Mouse (Mus musculus) heart, embryonic 13.5 days (tissue): Measurements from ENCODE around the gene Jagn1. TPM values are rescaled to one million over a fixed set of nuclear protein-coding genes. Genes with fewer than 3 reads are reported as not detected.
A peak's percentile ranks its signal among the peaks of the same experiment; 100 is the strongest.

ENCODE experiments used
- ATAC-seq: fragments of 200-750 bp; cut with Nextera tagmentation; 2 replicates; pipeline ENCODE4 v1.8.0; 2017; ENCODE audit warnings: moderate TSS enrichment; ENCODE audit not compliant: insufficient number of reproducible peaks, low FRiP score, low TSS enrichment; ENCODE audit errors: extremely low read depth
- H3K27ac ChIP-seq: fragments of 300-500 bp; sonication (generic); replicated peaks from 2 replicates; pipeline ENCODE4 v1.5.1; 2015; ENCODE audit warnings: moderate library complexity, mild to moderate bottlenecking, inconsistent platforms
- H3K27me3 ChIP-seq: fragments of 300-500 bp; sonication (generic); replicated peaks from 2 replicates; pipeline ENCODE4 v1.6.1; 2015; ENCODE audit warnings: mild to moderate bottlenecking, inconsistent platforms
- H3K36me3 ChIP-seq: fragments of 300-500 bp; sonication (generic); 2 replicates; pipeline ENCODE4 v1.6.1; 2015; ENCODE audit warnings: mild to moderate bottlenecking, inconsistent platforms
- H3K4me1 ChIP-seq: fragments of 300-500 bp; sonication (generic); 2 replicates; pipeline ENCODE4 v1.6.1; 2015; ENCODE audit warnings: inconsistent platforms
- H3K4me2 ChIP-seq: fragments of 300-500 bp; sonication (generic); 2 replicates; pipeline ENCODE4 v1.6.1; 2015; ENCODE audit warnings: inconsistent platforms, mild to moderate bottlenecking, moderate library complexity
- H3K4me3 ChIP-seq: fragments of 300-500 bp; sonication (generic); 2 replicates; pipeline ENCODE4 v1.5.1; 2015; ENCODE audit warnings: moderate library complexity, mild to moderate bottlenecking, inconsistent platforms
- H3K9ac ChIP-seq: fragments of 300-500 bp; sonication (generic); 2 replicates; pipeline ENCODE4 v1.6.1; 2015; ENCODE audit warnings: inconsistent platforms, mild to moderate bottlenecking, moderate library complexity
- H3K9me3 ChIP-seq: fragments of 300-500 bp; sonication (generic); 2 replicates; pipeline ENCODE4 v1.6.1; 2016; ENCODE audit warnings: inconsistent platforms
- WGBS: fragments of 180-500 bp; shearing (Covaris S2); methylation state at CpG from one replicate; pipeline ENCODE4 v1.1.7; 2015; ENCODE audit warnings: mixed read lengths; 5-methylcytosine and 5-hydroxymethylcytosine counted together
- polyA plus RNA-seq: library from polyadenylated mRNA; unstranded; fragments of >200 nt; fragmentation: Nextera tagmentation; extraction: Ambion mirVana; gene quantifications from 2 replicates; pipeline ENCODE4 v1.2.1, GENCODE M21; 2015

Gene Jagn1
- polyA plus RNA-seq, 1 experiment from 2014 or later, result 59.5 TPM

- WGBS, result 11% methylated on average over 16 of the region's 16 CpGs
- peaks cover 24% of the 10 kb centered on the region for H3K36me3 ChIP-seq
- H3K27me3 ChIP-seq, result no peaks in the 10 kb centered on the region
- peak overlapping the region; percentile 88 for H3K9ac ChIP-seq
- peak overlapping the region; percentile 29 for H3K27ac ChIP-seq
- peaks cover 15% of the 10 kb centered on the region for H3K4me1 ChIP-seq
- 0 out of 2 replicates have a peak, but pooled peaks have one; percentile 11 for ATAC-seq
- H3K4me3 ChIP-seq, result peak overlapping the region; percentile 74
- H3K4me2 ChIP-seq, result peak overlapping the region; percentile 77
- H3K9me3 ChIP-seq, result no peaks in the 10 kb centered on the region
Measured at GRCm38 (mm10) chr6:113418441-113419198, 23.7 kb upstream of the Jagn1 start.

- Histone ChIP-seq H3K27ac (peak within 1 kb of the TSS; percentile 29), H3K9me3 (no peaks in the 10 kb centered on the region), H3K27me3 (no peaks in the 10 kb centered on the region), H3K4me1 (peaks cover 15% of the 10 kb centered on the region), H3K36me3 (peaks cover 24% of the 10 kb centered on the region), H3K9ac (peak within 1 kb of the TSS; percentile 88), H3K4me3 (peak within 1 kb of the TSS; percentile 74), H3K4me2 (peak within 1 kb of the TSS; percentile 77)
- under 1% methylated on average over 25 of the region's 25 CpGs for WGBS
- ATAC-seq, result peak; percentile 94; the same call in 1 of the 2 replicates
Measured at GRCm38 (mm10) chr6:113419199-113419587, 23.2 kb upstream of the Jagn1 start, which contains the start of gene Rpusd3. TSS of gene Rpusd3 (minus strand) at chr6:113419340.

- Histone ChIP-seq H3K36me3 (no peaks in the 10 kb centered on the region), H3K27ac (no peak overlapping the region), H3K4me2 (no peak overlapping the region), H3K9ac (no peak overlapping the region), H3K9me3 (peaks cover 4% of the 10 kb centered on the region; the same call in 1 of the 2 replicates), H3K4me3 (no peak overlapping the region), H3K4me1 (peaks cover 11% of the 10 kb centered on the region), H3K27me3 (no peaks in the 10 kb centered on the region)
- no peak for ATAC-seq
- 68% methylated on average over 4 of the region's 4 CpGs for WGBS
Measured at GRCm38 (mm10) chr6:113423000-113423399, 19.4 kb upstream of the Jagn1 start.

GRCm38 (mm10) chr6:113424187-113424586 lies 18.2 kb upstream of the Jagn1 start:
- 71% methylated on average over 7 of the region's 7 CpGs for WGBS
- H3K9me3 ChIP-seq, result peaks cover 4% of the 10 kb centered on the region; the same call in 1 of the 2 replicates
- no peak overlapping the region for H3K27ac ChIP-seq
- no peaks in the 10 kb centered on the region for H3K27me3 ChIP-seq
- no peak for ATAC-seq
- peaks cover 4% of the 10 kb centered on the region for H3K4me1 ChIP-seq
- no peaks in the 10 kb centered on the region for H3K36me3 ChIP-seq
- no peak overlapping the region for H3K9ac ChIP-seq
- H3K4me2 ChIP-seq, result no peak overlapping the region
- H3K4me3 ChIP-seq, result no peak overlapping the region

- peaks cover 4% of the 10 kb centered on the region; the same call in 1 of the 2 replicates for H3K9me3 ChIP-seq
- ATAC-seq, result no peak
- no peaks in the 10 kb centered on the region for H3K27me3 ChIP-seq
- no peak overlapping the region for H3K27ac ChIP-seq
- no peak overlapping the region for H3K4me3 ChIP-seq
- no peaks in the 10 kb centered on the region for H3K4me1 ChIP-seq
- no peak overlapping the region for H3K4me2 ChIP-seq
- WGBS, result 89% methylated on average over 4 of the region's 4 CpGs
- no peaks in the 10 kb centered on the region for H3K36me3 ChIP-seq
- H3K9ac ChIP-seq, result no peak overlapping the region
Measured at GRCm38 (mm10) chr6:113426696-113427095, 15.7 kb upstream of the Jagn1 start.

GRCm38 (mm10) chr6:113427397-113427796 lies 15.0 kb upstream of the Jagn1 start:
- Histone ChIP-seq H3K4me2 (no peak overlapping the region), H3K4me3 (no peak overlapping the region), H3K9me3 (peaks cover 4% of the 10 kb centered on the region; the same call in 1 of the 2 replicates), H3K4me1 (0 out of 2 replicates have a peak, but pooled peaks cover 4% of the 10 kb centered on the region), H3K36me3 (no peaks in the 10 kb centered on the region), H3K27me3 (no peaks in the 10 kb centered on the region), H3K27ac (no peak overlapping the region), H3K9ac (no peak overlapping the region)
- 48% methylated on average over 3 of the region's 3 CpGs for WGBS
- no peak for ATAC-seq

- 85% methylated on average over 16 of the region's 16 CpGs for WGBS
- H3K27ac ChIP-seq, result no peak overlapping the region
- H3K4me3 ChIP-seq, result no peak overlapping the region
- peaks cover 4% of the 10 kb centered on the region; the same call in 1 of the 2 replicates for H3K9me3 ChIP-seq
- no peak overlapping the region for H3K4me2 ChIP-seq
- 0 out of 2 replicates have a peak, but pooled peaks cover 4% of the 10 kb centered on the region for H3K4me1 ChIP-seq
- no peaks in the 10 kb centered on the region for H3K27me3 ChIP-seq
- no peak for ATAC-seq
- H3K36me3 ChIP-seq, result no peaks in the 10 kb centered on the region
- H3K9ac ChIP-seq, result no peak overlapping the region
Measured at GRCm38 (mm10) chr6:113428006-113428405, 14.4 kb upstream of the Jagn1 start.

GRCm38 (mm10) chr6:113429965-113430364 lies 12.4 kb upstream of the Jagn1 start:
- no peaks in the 10 kb centered on the region for H3K36me3 ChIP-seq
- H3K27ac ChIP-seq, result no peak overlapping the region
- no peaks in the 10 kb centered on the region for H3K27me3 ChIP-seq
- no peak overlapping the region for H3K4me2 ChIP-seq
- H3K4me3 ChIP-seq, result no peak overlapping the region
- ATAC-seq, result no peak
- peaks cover 4% of the 10 kb centered on the region; the same call in 1 of the 2 replicates for H3K9me3 ChIP-seq
- H3K4me1 ChIP-seq, result 0 out of 2 replicates have a peak, but pooled peaks cover 4% of the 10 kb centered on the region
- H3K9ac ChIP-seq, result no peak overlapping the region
- WGBS, result 68% methylated on average over 3 of the region's 3 CpGs

- H3K4me3 ChIP-seq, result no peak overlapping the region
- 0 out of 2 replicates have a peak, but pooled peaks cover 4% of the 10 kb centered on the region for H3K4me1 ChIP-seq
- no peak overlapping the region for H3K4me2 ChIP-seq
- H3K36me3 ChIP-seq, result no peaks in the 10 kb centered on the region
- ATAC-seq, result no peak
- 44% methylated on average over 3 of the region's 3 CpGs for WGBS
- H3K27me3 ChIP-seq, result peaks cover 2% of the 10 kb centered on the region; the same call in 1 of the 2 replicates
- no peak overlapping the region for H3K9ac ChIP-seq
- H3K27ac ChIP-seq, result no peak overlapping the region
- peaks cover 4% of the 10 kb centered on the region; the same call in 1 of the 2 replicates for H3K9me3 ChIP-seq
Measured at GRCm38 (mm10) chr6:113430846-113431245, 11.5 kb upstream of the Jagn1 start.

GRCm38 (mm10) chr6:113431801-113432200 lies 10.6 kb upstream of the Jagn1 start:
- peaks cover 4% of the 10 kb centered on the region; the same call in 1 of the 2 replicates for H3K9me3 ChIP-seq
- WGBS, result 57% methylated on average over 3 of the region's 3 CpGs
- no peak overlapping the region for H3K9ac ChIP-seq
- H3K36me3 ChIP-seq, result no peaks in the 10 kb centered on the region
- H3K27me3 ChIP-seq, result peaks cover 2% of the 10 kb centered on the region; the same call in 1 of the 2 replicates
- H3K4me2 ChIP-seq, result no peak overlapping the region
- no peak overlapping the region for H3K27ac ChIP-seq
- ATAC-seq, result no peak
- no peak overlapping the region for H3K4me3 ChIP-seq
- 0 out of 2 replicates have a peak, but pooled peaks cover 4% of the 10 kb centered on the region for H3K4me1 ChIP-seq

- H3K27ac ChIP-seq, result no peak overlapping the region
- H3K4me2 ChIP-seq, result no peak overlapping the region
- peaks cover 6% of the 10 kb centered on the region; the same call in 1 of the 2 replicates for H3K27me3 ChIP-seq
- no peaks in the 10 kb centered on the region for H3K36me3 ChIP-seq
- H3K9me3 ChIP-seq, result no peaks in the 10 kb centered on the region
- H3K4me3 ChIP-seq, result no peak overlapping the region
- no peak overlapping the region for H3K9ac ChIP-seq
- H3K4me1 ChIP-seq, result 0 out of 2 replicates have a peak, but pooled peaks cover 4% of the 10 kb centered on the region
- WGBS, result 62% methylated on average over 3 of the region's 3 CpGs
- ATAC-seq, result no peak
Measured at GRCm38 (mm10) chr6:113433661-113434060, 8.7 kb upstream of the Jagn1 start.
